Mouse (Mus musculus): Measurements from ENCODE around the gene Myadml2.

Gene Myadml2

DNA sequence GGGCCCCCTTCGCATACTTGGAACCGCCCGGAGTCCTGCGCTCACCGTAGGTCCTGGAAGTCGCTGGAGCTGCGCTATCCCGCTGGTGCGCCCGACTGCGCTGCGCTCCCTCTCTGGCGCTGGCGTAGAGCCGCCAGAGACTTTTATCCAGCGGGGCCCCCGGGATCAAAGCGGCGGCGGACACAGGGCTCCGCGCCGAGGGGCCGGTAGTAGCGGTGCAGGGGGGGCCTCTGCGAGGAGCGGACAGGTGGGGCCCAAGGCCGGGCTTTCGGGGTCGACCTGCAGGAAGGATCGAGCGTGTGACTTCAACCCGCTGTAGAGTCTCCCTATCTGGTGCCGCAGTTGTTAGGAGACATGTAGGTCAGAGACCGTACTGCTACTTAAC lies 13.1 kb upstream of the Myadml2 start, which contains the start of gene Notum:
TSS of gene Notum (minus strand) at position 100 of the 385 bp plus-strand sequence.
- DNase-seq (ENCODE audit: low read depth, low spot score) = no peak

DNA sequence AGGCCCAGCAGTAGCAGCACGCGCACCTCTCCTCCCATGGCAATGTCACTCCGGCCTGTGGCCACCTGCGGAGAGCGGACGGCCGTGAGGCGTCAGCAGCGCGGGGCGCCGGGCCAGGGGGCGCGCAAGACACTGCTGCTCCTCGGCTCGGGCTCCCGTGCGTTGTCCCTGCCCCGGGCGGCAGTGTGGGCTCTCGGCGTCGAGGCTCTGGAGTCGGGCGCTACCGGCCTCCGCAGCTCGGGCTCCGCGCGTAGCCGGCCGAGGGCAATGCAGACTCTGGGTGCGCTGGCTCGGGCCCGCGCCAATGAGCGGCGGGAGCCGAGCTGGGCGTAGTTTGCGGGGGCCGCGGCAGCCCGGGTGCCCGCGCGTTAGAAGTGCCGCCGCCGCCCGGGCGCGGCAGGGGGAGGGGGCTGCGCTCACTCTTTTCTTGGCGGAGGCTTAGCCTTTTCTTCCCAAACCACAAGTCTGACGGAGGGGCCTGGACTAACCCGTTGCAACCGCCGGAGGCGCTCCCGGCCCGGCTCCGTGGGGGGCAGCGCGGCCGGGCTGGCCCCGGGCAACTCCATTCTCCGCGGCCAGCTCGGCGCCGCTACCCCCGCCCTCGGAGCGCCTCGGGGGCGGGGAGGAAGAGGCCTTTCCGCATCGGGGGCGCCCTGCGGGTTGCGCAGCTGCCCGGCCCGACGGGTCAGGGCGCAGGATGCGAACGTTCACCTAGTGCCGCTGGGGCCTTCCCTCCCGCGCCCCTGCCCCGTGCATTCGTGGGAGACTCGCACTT lies 12.5 kb upstream of the Myadml2 start:
- DNase-seq (ENCODE audit: low read depth, low spot score) = peak; percentile 30

DNA sequence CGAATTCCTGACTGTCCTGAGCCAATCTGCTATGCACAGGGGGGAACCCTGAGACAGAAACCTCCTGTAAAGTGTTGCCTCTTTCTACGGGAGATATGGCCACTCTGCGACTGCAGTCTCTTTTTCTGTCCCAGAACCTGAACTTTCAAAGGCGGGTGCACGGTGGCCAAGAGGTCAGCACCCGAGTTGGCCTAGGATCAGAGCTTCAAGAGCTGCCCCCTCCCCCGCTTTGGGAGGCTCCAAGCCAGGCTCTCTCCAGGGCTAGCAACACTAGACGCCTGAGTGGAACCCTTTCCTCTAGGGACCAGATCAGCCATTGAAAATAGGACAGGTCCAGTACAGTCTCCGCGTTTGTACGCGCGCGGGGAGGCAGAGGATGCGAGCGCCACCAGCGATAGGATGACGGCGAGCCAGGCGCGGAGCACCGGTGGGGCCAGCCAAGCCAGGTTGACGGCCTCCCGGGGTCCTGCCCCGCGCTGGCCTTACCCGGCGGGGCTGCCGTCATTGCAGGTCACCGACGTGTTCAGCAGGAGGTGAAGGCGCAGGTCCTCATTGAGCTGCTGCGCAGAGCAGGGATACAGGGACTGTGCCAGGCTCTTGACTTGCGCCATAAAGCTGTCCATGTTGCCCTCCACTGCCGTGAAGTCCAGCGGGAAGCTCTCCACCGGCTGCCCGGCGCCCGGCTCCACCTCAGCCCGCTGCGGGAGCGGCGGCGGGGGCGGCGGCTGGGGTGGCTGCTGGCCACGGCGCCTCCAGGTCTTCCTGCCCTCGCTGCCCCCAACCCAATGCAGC lies 11.7 kb upstream of the Myadml2 start:
- DNase-seq (ENCODE audit: low read depth, low spot score) = no peak

DNA sequence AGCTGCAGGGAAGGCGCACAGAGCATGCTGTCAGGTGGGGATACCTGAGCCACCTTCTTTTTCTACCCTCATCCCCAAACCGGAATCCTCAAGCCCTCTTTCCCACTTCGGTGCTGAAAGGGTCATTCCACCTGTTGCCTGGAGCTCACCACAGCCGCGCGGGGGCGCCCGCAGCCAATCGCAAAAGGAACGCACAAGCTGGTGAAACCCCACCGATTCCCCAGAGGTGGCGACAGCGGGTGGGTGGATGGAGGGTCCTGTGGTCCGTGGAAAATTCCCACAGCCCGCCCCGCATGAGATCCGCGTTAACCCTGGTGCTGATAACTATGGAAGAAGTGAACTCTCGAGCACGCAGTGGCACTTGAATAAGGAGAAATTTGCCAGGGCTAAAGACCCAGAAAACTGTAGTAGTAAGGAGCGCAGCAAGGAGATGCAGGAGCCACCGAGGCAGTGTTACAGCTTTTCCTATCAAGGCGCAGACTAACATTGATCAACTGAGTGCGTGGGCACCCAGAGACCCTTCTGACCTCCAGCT lies 11.0 kb upstream of the Myadml2 start:
- DNase-seq (ENCODE audit: low read depth, low spot score) = peak; percentile 75

DNA sequence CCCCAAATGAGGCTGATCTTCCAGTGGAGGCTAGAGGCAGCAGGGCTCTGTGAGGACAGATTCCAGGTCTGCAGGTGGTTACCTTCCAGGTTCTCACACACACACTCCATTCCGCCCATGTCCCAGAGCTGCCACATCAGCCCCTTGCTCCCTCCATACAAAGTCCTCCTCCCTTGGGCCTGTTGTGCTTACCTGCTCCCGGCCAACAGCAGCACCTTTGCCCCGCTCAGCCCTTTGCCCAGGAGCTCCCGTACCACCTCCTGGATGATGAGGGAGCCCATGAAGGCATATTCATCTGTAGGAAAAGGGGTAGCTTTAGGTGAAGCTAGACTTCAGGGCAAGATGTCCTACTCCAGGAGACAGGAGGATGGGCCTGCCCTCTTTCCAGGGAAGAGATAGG lies 9.3 kb upstream of the Myadml2 start:
- DNase-seq (ENCODE audit: low read depth, low spot score) = no peak

DNA sequence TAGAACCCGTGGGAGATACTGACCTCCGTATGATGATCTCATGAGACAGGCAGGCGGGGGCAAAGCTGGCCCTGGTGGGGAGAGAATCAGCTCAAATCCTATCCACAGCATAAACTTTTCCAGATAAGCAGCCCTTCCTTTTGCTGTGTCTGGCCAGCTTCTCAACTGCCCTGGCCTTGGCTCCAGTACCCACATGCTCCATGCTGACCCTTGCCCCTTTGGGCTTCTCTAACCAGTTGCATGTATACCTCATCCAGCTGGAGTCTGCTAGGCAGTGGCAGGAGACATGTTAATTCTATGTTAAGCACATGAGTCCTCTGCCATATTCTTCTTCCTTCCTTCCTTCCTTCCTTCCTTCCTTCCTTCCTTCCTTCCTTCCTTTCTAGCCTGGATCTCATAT lies 6.8 kb upstream of the Myadml2 start:
- DNase-seq (ENCODE audit: low read depth, low spot score) = no peak

DNA sequence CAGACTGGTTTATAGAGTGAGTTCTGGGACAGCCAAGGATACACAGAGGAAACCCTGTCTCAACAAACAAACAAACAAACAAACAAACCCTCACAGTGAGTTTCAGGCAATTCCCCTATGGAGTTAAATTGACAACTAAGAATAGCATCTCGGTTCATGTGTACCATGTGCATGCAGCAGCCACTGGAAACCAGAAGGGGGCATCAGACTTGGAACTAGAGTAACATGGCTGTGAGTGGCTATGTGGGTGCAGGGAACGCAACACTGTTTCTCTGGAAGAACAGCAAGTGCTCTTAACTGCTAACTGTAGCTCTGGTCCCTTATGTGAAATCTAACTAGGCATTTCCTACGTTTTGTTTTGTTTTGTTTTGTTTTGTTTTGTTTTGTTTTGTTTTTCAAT lies 3.9 kb upstream of the Myadml2 start:
- no peak for DNase-seq (ENCODE audit: low read depth, low spot score)

DNA sequence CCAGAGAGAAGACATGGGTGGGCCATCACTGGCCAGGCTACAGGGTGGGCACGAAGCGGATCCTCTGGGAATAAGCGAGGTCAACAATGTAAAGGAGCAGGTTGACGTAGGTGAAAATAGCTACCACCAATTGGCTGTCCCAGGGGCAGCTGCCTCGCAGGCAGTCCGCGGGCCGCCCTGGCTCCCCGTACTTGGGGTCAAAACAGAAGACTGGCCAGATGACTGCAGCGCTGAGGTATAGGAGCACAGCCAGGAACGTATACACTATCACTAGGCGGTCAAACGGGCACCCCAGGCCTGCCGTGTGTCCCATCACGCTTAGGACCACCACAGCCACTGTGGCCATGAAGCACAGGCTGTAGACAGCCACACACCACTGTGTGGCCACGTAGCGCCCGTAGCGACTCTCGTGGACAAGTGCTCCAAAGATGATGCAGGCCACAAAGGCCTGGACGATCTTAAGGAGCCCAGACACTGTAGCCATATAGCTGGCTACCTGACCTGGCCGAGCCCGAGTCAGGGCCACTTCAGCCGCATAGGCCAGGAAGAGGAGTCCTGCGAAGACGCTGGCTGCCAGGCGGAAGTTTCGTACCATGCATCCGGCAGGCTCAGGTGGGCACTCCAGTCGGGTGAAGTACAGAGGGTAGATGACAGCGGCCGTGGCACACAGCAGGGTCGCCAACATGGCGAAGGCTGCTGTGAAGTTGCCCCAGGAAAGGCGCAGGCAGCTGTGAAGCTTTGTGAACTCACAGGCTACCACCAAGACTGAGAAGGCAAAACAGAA lies 719 bp downstream of the Myadml2 start:
- DNase-seq (ENCODE audit: low read depth, low spot score) = no peak

DNA sequence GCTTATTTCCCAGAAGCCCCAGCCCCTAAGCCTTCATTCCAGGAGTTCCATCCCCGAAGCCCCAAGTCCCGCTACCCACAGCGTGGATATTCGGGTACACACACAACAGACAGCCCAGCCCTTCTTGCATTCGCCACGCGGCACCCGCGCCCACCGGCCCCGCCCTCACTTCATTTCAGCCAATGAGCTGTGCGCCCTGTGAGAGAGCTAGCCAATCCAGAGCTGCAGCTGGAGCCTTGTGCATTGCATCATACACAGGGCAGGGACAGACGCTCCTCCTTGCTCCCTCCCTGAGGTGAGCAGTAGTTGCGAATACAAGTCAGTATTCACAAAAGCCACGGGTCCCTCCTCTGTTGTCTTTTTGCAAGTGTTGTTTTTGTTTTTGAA lies 4.4 kb downstream of the Myadml2 start, which contains the start of gene Pycr1:
TSS of gene Pycr1 (minus strand) at position 169 of the 387 bp plus-strand sequence.
- peak; percentile 93 for DNase-seq (ENCODE audit: low read depth, low spot score)

DNA sequence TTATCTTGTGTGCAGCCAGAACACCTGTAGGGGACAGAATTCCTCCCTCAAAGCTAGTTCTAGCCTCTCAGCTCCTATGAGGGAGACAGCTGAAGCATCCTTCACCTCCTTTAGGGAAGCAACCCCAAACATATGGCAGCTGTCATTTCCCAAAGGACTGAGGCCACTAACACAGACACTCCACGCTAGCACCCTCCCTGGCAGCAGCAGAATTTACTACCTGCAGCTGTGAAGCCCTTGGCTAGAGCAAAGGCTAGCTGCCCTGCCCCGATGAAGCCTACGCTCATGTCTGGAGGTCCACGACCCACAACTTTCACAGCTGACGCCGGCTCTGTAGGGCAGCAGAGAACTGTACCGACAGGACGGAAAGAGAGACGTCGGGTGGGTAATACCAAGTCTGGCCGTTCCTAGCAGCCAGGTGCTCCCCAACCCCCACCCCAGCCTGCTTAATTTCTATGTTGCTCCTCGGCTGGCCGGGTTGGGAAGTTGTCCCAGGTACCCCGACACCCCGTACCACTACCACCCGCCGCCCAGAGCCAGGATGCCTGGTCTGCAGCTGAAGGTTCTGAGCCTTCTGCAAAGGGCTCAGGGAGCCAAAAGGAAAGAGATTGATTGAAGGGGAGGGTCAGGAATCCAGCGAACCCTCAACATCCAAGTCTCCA lies 4.9 kb downstream of the Myadml2 start:
- DNase-seq (ENCODE audit: low read depth, low spot score) = no peak

DNA sequence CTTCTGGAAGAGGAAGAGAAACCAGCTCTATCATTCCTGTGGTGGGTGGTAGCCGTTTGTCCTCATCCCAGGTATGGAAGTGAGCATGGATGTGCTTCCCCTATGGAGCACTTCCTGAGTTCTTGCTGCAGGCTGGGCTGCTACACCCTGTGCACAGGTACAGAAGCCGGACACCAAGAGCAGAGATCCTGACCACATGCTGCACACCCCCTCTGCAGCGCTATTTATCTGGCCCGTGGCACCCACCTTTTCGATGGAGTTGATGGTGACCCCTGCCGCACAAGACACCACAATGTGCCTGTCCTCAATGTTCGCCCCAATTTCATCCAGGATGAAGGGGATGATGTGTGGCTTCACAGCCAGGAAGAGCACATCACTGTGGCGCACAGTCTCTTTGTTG lies 6.1 kb downstream of the Myadml2 start:
- DNase-seq (ENCODE audit: low read depth, low spot score) = no peak

DNA sequence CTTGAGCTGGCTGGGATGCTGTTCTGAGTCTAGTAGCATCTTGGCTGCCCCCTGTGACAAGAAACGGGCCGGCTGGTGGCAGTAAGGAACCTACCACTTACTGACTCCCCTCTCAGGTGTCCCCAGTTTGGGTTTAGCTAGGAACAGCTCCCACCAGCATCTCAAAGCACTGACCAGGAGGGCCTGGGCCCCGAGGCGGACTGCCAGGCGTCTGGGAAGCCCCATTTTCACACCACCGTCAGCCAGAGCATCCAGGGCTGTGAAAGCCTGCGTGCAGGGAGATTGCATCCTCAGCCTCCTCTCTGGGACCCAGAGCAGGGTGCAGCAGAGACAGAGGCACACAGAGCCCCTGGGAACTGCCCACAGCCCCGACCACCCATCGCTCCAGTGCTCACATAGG lies 6.7 kb downstream of the Myadml2 start:
- DNase-seq (ENCODE audit: low read depth, low spot score) = no peak

DNA sequence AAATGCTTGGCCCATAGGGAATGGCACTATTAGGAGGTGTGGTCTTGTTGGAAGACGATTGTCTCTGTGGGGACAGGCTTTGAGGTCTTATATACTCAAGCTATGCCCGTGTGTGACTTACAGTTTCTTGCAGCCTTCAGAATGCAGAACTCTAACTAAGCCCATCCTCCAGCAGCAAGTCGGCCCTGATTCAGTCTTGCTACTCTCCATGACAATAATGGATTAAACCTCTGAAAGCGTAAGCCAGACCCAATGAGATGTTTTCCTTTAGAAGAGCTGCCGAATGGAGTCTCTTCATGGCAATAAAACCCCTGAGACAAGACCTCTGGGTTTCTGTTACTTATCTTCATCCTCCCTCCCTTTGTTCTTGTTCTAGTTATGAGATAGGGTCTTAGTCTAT lies 13.1 kb downstream of the Myadml2 start:
- DNase-seq (ENCODE audit: low read depth, low spot score) = no peak

DNA sequence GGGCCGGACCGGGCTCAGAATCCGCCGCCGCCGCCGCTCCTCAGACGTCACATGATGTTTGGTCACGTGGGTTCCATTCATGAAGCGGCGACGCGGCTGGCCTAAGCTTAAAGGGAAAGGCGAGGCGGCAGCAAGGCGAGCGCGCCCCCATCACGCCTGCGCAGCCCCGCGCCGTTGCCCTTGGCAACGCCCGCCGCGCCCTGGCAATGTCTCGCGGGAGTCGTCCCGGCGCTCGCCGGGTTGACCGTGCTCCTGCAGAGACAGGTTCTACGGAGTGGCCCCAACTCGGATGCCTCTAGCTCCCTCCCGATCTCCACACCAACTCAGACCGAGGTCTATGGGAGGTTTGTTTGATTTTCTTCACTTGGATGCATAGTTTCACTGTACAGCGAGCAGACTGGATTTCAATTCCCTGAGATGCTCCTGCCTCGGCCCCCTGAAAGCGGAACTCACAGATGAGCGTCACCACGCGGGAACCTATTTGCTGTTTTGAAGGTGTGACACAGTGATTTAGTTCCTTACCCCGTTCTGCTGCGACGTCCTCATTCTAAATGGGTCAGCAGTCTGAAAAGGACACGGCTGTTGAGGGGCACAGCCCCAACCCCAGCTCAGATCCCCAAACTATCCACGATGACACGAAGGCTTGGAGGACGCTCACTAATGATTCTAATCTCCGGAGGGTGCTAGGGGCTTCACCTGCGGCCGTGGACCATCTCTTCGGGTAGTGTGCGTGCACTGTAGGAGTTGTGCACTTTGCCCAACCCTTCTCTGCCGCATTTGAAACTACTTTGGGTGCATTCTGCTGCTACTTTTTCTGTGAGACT lies 14.2 kb downstream of the Myadml2 start, which contains the start of gene Mafg:
TSS of gene Mafg (minus strand) at position 81 of the 824 bp plus-strand sequence.
- DNase-seq (ENCODE audit: low read depth, low spot score) = peak; percentile 94

DNA sequence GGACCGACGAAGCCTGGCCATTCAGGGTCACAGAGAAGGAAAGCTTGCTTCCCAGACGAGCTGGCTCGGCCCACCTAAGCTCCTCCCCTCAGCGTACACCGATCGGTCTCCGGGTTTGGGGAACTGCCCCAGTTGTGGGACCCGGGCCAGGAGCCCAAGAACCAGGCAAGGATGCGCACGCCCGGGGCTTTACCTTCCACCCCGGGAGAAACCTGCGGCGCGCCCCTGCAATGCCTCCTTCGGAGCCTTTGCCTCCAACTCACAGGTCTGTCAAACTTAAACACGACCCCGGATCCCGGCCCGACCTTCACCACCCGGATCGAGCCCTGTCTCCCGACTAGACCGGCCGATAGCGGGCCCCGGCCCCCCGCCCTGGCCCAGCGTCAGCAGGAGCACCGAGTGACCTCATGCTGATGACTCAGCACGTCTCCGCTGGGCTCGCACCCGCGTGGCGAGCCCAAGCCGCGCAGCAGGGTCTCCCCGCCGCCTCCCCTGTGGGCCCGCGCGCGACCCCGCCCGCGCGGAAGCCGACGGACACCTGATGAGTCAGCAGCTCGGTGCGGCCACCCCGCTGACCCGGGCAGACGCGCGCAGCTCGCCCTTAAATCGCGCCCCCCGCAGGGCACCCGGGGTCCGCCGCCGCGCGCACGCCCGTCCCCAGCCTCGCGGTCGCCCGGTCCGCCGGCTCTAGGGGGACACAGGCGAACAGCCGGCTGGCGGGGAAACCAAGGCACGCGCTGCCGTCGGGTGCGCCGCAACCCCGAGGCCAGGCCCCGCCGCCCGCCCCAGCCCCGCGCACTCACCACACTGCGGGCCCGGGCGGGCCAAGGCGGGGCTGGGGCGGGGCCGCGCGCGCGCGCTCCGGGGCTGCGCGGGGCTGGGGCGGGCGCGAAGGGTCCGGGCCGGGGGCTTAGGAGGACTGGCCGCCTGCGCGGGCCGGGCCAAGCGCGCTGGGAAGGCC lies 15.1 kb downstream of the Myadml2 start:
- DNase-seq (ENCODE audit: low read depth, low spot score) = peak; percentile 77

DNA sequence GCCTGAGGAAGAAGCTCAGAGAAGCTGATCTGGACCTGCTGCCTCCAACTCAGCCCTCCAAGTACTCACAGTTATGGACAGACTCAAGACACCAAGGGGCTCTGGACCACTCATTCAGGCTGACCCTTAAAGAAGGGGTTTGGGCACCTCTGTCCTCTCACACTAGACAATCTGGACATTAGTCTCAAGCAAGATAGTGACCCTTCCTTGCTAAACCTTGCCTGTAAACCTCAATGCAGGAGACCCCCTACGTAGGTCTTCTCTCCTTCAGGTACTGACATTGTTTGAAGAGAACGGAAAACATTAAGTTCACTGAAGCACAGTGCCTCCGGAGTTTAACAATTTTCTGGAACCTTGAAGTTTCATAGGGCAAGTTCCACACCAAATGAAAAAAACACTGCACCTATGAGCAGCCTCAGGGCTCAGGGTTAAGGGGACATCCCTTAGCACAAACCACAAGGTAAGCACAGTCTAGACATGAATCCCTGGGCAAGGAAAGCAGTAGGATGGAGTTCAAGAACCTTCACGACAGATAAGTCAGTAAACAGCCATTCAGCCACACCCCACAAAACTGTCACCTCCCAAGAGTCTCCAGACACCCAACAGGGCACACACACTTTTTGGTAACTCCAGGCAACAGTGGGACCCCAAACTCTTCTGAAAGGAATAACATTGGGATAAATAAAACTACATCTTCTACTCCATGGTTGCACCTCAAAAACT lies 16.1 kb downstream of the Myadml2 start:
- peak; percentile 52 for DNase-seq (ENCODE audit: low read depth, low spot score)

DNA sequence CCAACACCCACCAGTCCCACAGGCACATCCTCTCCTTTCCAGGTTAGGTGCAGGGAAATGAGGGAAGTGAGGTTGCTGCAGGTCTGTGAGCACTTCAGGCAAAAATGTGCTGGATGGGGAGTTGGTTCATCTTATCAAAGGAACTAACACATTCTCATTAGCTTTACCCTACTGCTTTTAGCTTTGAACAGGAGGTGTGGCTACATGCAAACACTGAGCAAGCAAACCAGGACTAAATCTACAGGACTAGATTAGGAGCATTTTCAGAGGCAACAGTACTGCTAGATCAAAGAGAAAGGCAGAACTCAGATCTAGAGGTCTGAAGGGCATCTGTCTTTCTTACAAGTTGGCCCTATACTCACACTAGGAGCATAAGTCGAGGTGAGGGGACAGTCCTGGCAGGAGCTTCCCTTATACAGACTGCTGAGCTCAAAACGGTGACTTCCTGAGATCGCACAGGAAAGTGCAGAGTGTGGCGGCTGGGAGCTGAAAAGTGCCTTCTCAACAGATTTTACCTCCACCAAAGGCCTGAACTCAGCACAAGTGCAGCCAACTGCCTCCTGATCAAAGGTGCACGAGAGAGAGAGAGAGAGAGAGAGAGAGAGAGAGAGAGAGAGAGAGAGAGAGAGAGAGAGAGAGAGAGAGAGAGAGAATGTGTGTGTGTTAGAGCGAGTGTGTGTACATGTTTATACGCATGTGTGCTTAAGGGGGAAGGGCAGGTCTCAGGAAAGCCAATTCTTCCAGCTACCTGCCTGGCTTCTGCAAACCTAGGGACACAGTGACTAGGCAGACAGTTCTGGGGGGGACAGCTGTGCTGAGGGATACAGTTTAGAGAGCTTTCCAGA lies 16.9 kb downstream of the Myadml2 start:
- DNase-seq (ENCODE audit: low read depth, low spot score) = peak; percentile 85

Measured in CD4-positive helper T cell, adult 2 months (primary cell).